Mouse (Mus musculus) heart, postnatal 14 days (tissue): Measurements from ENCODE around the gene Hps4. TPM values are rescaled to one million over a fixed set of nuclear protein-coding genes. Genes with fewer than 3 reads are reported as not detected.
A peak's percentile ranks its signal among the peaks of the same experiment; 100 is the strongest.

Experiments used
- DNase-seq, 2 experiments: peaks; one replicate each; pipeline ENCODE4 v3.0.0; 2021 to 2022
- intact Hi-C: fragments of 180-260 bp; cut with DNase I; formaldehyde crosslinking; loops from one replicate; pipeline ENCODE4 v1.15.1; 2025
- total RNA-seq, 2 experiments: library from RNA; stranded (reverse); gene quantifications; 2 replicates each; pipeline ENCODE4 v1.2.3; 2021

Hps4 gene
- total RNA-seq, 2 experiments from 2014 or later: 14.6 to 15.9 TPM

DNA sequence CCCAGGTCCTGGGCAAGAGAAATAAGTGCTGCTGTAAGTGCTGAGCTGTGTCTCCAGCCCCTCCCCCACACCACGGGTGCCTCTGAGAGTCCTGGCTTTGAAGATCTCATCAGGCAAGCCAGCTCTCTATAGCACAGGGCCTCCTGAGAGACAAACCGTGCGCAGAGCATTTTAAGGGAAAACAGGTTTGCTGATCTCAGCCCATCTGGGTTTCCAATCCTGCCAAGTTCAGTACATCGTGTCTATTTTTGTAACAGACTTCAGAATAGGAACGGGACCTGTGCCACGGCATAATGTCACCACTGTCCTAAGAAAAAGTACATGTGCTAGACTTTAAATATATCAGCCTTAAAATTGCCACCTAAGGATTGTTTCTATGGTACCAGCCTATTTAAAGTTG lies 21.9 kb upstream of the Hps4 start:
- DNase-seq: peak in 1 of 2 experiments; percentile 28
- intact Hi-C loops: no loop called here

GRCm38 (mm10) chr5:112321376-112321775 lies 21.5 kb upstream of the Hps4 start:
- intact Hi-C loops: no loop called here
- no peak for DNase-seq

- DNase-seq: no peak
- intact Hi-C loops: loop anchor here (2.0 kb wide), 1 partner anchor 44 kb away; no protein-coding TSS in a partner anchor
These were observed 19.6 kb upstream of the Hps4 start for GRCm38 (mm10) chr5:112323246-112323645.

GRCm38 (mm10) chr5:112324637-112325545 lies 18.0 kb upstream of the Hps4 start:
- peak in 1 of 2 experiments; percentile 36 for DNase-seq
- intact Hi-C loops: no loop called here

GRCm38 (mm10) chr5:112325546-112326445 lies 17.1 kb upstream of the Hps4 start, which contains the start of gene Tfip11:
TSS of gene Tfip11 (plus strand) at chr5:112326358.
- DNase-seq: peak; percentile 96 to 98
- intact Hi-C loops: loop anchor here (1.0 to 2.0 kb wide), 2 partner anchors 16 to 85 kb away; no protein-coding TSS in a partner anchor

GRCm38 (mm10) chr5:112326446-112327009 lies 16.4 kb upstream of the Hps4 start:
- intact Hi-C loops: loop anchor here (1.0 to 2.0 kb wide), 2 partner anchors 15 to 86 kb away; no protein-coding TSS in a partner anchor
- DNase-seq: no peak

DNA sequence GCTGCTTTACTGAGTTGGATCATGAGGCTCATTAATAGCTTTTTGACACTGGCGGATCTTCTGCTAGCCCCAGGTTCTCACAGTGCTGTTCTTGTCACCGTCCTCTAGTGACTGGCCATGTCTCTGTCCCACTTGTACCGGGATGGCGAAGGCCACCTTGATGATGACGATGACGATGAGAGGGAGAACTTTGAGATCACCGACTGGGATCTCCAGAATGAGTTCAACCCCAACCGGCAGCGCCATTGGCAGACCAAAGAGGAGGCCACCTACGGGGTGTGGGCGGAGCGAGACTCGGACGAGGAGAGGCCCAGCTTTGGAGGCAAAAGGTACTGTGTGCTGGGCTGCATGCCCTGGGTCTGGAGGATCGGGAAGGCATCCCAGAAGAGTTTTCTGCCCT lies 15.0 kb upstream of the Hps4 start:
- no peak for DNase-seq
- intact Hi-C loops: loop anchor here (2.0 kb wide), 1 partner anchor 87 kb away; no protein-coding TSS in a partner anchor

DNA sequence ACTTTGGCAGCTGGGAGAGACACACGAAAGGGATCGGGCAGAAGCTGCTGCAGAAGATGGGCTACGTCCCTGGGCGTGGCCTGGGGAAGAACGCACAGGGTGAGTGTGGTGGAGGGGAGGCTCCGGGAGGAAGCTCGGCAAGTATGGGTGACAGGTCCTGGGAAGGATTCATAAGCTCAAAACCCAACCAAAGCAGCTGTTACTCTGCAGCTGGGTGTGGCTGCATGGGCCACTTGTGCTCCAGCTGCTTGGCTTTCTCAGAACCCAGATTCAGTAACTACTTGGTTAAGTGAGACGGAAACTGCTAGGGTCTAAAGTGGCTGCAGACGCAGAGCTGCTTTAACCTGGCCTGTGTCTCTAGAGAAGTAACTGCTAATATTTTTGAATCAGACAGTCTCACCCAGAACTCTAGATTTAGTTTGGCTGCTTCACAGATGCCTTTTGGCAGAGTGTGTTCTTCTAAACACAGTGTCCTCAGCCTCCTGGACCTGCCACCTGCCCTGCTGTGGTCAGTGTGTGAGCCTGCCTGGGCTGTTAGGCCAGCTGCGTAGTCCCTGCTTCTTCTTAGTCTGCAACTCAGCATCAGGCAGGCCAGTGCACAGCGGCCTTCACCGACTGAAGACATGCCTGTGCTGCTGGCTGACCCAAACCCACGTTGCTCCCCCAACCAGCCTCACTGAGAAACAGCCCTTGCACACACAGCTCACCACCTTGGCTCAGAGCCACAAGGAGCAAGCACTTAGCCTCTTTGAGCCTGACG lies 12.9 kb upstream of the Hps4 start:
- intact Hi-C loops: no loop called here
- DNase-seq: no peak

DNA sequence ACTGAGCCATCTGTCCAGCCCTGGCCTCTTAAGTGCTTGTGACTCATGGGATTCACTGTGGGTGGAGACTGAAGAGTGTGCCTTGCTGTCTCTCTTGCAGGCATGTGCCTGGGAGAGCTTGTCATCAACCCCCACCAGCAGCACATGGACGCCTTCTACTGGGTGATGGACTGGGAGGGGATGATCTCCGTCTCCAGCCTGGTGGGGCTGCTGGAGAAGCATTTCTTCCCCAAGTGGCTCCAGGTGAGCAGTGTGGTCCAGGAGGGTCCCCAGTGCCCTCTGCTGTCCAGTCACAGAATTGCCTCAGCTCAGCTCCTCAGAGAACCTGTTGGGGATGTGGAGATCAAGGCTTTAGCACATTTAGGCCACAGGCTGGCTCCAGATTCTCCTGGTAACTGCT lies 7.4 kb upstream of the Hps4 start:
- intact Hi-C loops: loop anchor here (1.0 kb wide), 1 partner anchor 95 kb away; no protein-coding TSS in a partner anchor
- DNase-seq: peak; percentile 62 to 72

GRCm38 (mm10) chr5:112337004-112337403 lies 5.9 kb upstream of the Hps4 start:
- intact Hi-C loops: no loop called here
- no peak for DNase-seq

DNA sequence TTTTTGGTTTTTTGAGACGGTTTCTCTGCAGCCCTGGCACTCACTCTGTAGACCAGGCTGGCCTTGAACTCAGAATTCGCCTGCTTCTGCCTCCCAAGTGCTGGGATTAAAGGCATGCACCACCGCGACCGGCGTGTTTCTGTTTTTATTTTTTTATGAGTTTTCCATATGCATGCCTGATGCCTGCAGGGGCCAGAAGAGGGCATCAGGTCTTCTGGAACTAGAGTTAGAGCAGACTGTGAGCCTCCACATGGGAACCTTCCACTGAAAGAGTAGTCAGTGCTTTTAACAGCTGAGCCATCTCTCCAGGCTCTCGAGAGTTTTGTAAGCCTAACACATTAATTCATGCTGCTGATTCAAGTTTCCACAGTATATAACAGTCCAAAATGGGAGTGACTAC lies 3.7 kb upstream of the Hps4 start:
- no peak for DNase-seq
- intact Hi-C loops: no loop called here

DNA sequence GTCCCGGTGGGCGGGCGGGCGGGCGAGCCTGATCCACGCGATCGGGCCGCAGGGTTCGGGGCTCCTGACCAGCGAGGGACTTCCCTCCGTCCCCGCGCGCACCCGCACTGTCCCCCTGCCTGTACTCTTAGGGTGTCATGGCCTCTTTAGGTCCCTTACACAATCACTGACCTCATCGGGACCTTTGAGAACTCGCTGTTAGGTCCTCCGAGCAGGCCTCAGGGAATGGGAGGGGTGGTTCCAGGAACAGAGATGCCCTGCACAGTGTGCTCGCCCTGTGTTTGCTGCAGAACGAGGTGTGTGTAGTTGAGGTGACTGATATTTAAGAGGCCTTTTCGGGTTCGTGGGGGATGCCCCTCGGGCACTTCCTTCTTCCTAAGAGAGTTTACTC lies 317 bp downstream of the Hps4 start:
- no peak for DNase-seq

DNA sequence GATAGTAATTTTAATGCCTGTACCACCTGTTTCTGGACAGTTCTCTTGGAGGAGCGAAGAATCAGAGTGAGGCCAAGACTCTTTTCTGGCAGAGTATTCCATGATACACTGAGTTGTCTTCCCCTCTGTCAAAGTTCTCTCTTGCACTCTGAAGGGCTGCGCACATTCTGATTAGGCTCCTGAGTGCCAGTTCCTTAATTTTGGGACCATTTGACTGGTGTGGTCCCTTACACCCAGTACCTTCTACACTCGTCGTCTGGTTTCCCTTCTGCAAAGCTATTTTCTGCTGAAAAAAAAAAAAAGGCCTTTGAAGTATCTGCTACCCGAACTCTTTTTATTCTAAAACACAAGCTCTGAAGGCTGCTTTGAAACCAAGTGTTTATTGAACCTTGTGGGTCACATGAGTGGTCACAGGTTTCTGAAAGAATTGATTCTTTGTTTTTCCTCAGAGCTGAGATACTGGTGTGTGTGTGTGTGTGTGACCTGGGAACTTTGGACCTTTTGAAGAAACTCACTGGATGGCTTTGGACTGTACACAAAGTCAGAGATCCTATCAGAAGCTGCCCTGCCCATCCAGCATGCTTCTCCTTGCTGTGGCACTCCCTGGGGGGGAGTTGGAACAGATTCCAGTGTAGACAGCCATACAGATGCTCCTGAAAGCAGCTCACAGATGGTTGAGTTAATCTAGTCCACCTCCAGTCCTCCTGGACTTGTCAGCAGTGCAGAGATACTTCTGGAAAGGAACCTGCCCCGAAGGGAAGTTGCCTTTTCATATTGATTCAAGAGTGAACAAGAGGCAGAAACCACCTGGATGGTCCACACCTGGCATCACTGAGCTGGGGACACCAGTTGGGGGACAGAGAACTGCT lies 1.4 kb downstream of the Hps4 start:
- no peak for DNase-seq
- intact Hi-C loops: loop anchor here (5.0 kb wide), 1 partner anchor 83 kb away; no protein-coding TSS in a partner anchor

More for the DNA sequence above, 317 bp downstream of the Hps4 start:
- intact Hi-C loops: loop anchor here (5.0 kb wide), 1 partner anchor 84 kb away; no protein-coding TSS in a partner anchor

DNA sequence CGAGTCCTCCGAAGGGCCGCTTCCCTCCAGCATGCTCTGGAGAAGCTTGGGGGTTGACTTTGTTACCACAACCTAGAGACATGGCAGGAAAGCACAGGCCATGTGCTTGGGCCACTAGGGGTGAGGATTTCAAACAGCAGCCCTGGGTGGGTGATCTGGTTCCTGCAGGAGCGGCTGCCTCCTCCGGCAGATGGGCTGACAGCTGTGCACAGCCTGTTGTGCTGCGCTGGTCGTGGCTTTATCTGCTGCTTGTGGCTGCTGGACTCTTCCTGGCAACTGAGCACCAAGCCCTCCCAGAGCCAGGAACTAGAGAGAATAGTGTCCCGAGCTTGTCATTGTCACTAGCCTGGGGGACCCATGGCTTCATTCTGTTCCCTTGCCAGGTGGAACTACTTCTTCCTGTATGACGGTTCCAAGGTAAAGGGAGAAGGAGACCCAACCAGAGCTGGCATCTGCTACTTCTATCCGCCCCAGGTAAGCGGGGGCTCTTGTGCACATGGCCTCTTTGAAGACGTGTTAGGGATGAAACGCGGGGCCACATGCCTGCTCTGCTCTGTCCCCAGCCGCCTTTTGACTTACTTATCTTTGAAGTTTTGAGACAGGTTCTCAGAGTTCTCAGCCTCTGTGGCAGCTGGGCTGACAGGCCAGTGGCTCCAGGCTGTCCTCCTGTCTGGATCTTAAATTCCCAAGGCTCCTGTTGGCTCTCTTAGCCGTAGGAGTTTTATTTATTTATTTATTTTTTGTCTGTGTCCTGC lies 3.5 kb downstream of the Hps4 start:
- DNase-seq: peak; percentile 46 to 56
- intact Hi-C loops: no loop called here

GRCm38 (mm10) chr5:112349169-112349568 lies 6.3 kb downstream of the Hps4 start:
- intact Hi-C loops: no loop called here

GRCm38 (mm10) chr5:112355493-112355892 lies 12.6 kb downstream of the Hps4 start:
- no peak for DNase-seq
- intact Hi-C loops: no loop called here

More at GRCm38 (mm10) chr5:112349169-112349568, 6.3 kb downstream of the Hps4 start:
- no peak for DNase-seq

DNA sequence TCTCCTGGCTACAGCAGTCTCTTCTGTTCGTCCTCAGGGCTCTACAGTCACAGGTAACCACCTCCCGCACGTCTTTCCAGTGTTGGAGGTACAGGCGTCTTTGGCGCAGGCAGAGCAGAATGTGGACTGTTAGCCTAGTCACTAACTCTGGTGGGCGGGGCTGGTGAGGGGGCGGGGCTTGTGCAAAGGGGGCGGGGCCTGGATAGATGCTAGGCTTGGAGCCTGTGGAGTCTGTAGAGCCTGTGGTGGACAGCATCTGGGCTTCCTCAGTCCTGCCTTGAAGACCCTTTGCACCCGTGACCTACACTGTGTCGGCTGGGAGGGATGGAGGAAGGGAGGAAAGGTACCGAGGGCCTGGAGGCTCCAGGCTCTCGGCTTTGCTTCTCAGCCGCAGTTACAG lies 13.0 kb downstream of the Hps4 start, which contains the start of gene Gm6583:
Gm6583 (minus strand) TSS at position 124 of the 400 bp plus-strand sequence.
- no peak for DNase-seq
- intact Hi-C loops: no loop called here

GRCm38 (mm10) chr5:112356322-112356721 lies 13.4 kb downstream of the Hps4 start:
- intact Hi-C loops: no loop called here

More at GRCm38 (mm10) chr5:112356322-112356721, 13.4 kb downstream of the Hps4 start:
- no peak for DNase-seq
